Comparison of ENCODE assay signal across 12 mouse cellular contexts in genomic region chr7:64725967-64726695, GRCm38 (mm10).
DNase-seq lines count a peak whose midpoint lies in the region; ATAC-seq lines count a peak whose summit lies in the region.
"Had no signal": no experiment of that assay in that cellular context is flagged by ENCODE, and none has a peak within 500 bp of the region (broad histone marks: within the 10 kb centered on the region; RNA-seq: fewer than 3 reads in every experiment).

No protein-coding gene starts in this region.

- H3K27ac ChIP-seq in hindbrain, embryonic 13.5 days: peak overlapping the region; percentile 67
- no peak overlapping the region for H3K27ac ChIP-seq in hindbrain, embryonic 11.5 days (ENCODE audit: low read depth, low read length)
- H3K27ac ChIP-seq in intestine, embryonic 16.5 days (ENCODE audit: low read length): no peak overlapping the region
- H3K27ac ChIP-seq: gastrocnemius, adult 2 months; heart, adult 2 months had no signal

- no peaks in the 10 kb centered on the region for H3K27me3 ChIP-seq in hindbrain, embryonic 13.5 days
- H3K27me3 ChIP-seq in hindbrain, embryonic 11.5 days (ENCODE audit: control insufficient read depth, insufficient read depth, low read length): no peaks in the 10 kb centered on the region
- no peaks in the 10 kb centered on the region for H3K27me3 ChIP-seq in intestine, embryonic 16.5 days (replicated peaks; ENCODE audit: control insufficient read depth, insufficient read depth, low read length)

- H3K4me2 ChIP-seq in hindbrain, embryonic 13.5 days: no peak overlapping the region
- no peak overlapping the region for H3K4me2 ChIP-seq in hindbrain, embryonic 11.5 days (replicated peaks; ENCODE audit: low read depth, low read length)
- no peak overlapping the region for H3K4me2 ChIP-seq in intestine, embryonic 16.5 days (ENCODE audit: low read depth, low read length)
- H3K4me2 ChIP-seq: lung, embryonic 14.5 days had no signal

- ATAC-seq in hindbrain, embryonic 13.5 days (ENCODE audit: low FRiP score): 0 out of 2 replicates have a peak, but pooled peaks have one; percentile 25
- ATAC-seq in hindbrain, embryonic 11.5 days (ENCODE audit: low FRiP score): no peak
- ATAC-seq in intestine, embryonic 16.5 days: no peak

- DNase-seq in adrenal gland, postnatal 10 days: peak; percentile 65
- no peak for DNase-seq in adrenal gland, postnatal 4 days (ENCODE audit: low spot score in 2 of 2)
- no peak for DNase-seq in hindbrain, embryonic 11.5 days (ENCODE audit: low spot score)
- DNase-seq in right cerebral cortex, postnatal 10 days (ENCODE audit: low spot score in 2 of 2): peak; percentile 79 to 81
- no peak for DNase-seq in right cerebral cortex, adult 18-20 months
- DNase-seq in kidney, postnatal 14 days: no peak
- DNase-seq: gastrocnemius, adult 2 months; heart, adult 2 months; kidney, adult 2 months; lung, embryonic 14.5 days had no signal

- H3K4me1 ChIP-seq in hindbrain, embryonic 13.5 days (replicated peaks): peaks cover 29% of the 10 kb centered on the region
- no peaks in the 10 kb centered on the region for H3K4me1 ChIP-seq in hindbrain, embryonic 11.5 days (replicated peaks; ENCODE audit: control insufficient read depth, insufficient read depth, low read length)
- no peaks in the 10 kb centered on the region for H3K4me1 ChIP-seq in intestine, embryonic 16.5 days (ENCODE audit: control insufficient read depth, insufficient read depth, low read length)

- whole genome bisulfite sequencing in hindbrain, embryonic 13.5 days: 65% methylated on average over 6 of the region's 6 CpGs
- 77% methylated on average over 6 of the region's 6 CpGs for WGBS in hindbrain, embryonic 11.5 days
- 82% methylated on average over 6 of the region's 6 CpGs for WGBS in intestine, embryonic 16.5 days

- no peak overlapping the region for H3K9ac ChIP-seq in hindbrain, embryonic 13.5 days
- H3K9ac ChIP-seq in hindbrain, embryonic 11.5 days (ENCODE audit: low read depth, low read length): no peak overlapping the region
- H3K9ac ChIP-seq in intestine, embryonic 16.5 days (ENCODE audit: low read depth, low read length): no peak overlapping the region
- H3K9ac ChIP-seq: lung, embryonic 14.5 days had no signal

- no peaks in the 10 kb centered on the region for H3K9me3 ChIP-seq in hindbrain, embryonic 13.5 days
- H3K9me3 ChIP-seq in hindbrain, embryonic 11.5 days (ENCODE audit: control insufficient read depth, low read length): no peaks in the 10 kb centered on the region
- H3K9me3 ChIP-seq in intestine, embryonic 16.5 days (ENCODE audit: control insufficient read depth, low read length): no peaks in the 10 kb centered on the region

- H3K36me3 ChIP-seq in hindbrain, embryonic 13.5 days: no peaks in the 10 kb centered on the region
- no peaks in the 10 kb centered on the region for H3K36me3 ChIP-seq in hindbrain, embryonic 11.5 days (ENCODE audit: control insufficient read depth, insufficient read depth, low read length)
- no peaks in the 10 kb centered on the region for H3K36me3 ChIP-seq in intestine, embryonic 16.5 days (ENCODE audit: control insufficient read depth, insufficient read depth, low read length)

- H3K4me3 ChIP-seq in hindbrain, embryonic 13.5 days: no peak overlapping the region
- no peak overlapping the region for H3K4me3 ChIP-seq in hindbrain, embryonic 11.5 days (ENCODE audit: low read depth, low read length)
- H3K4me3 ChIP-seq in intestine, embryonic 16.5 days (ENCODE audit: low read length): no peak overlapping the region
- H3K4me3 ChIP-seq: gastrocnemius, adult 2 months; heart, adult 2 months had no signal

Comparison
In these comparisons a context has a peak if more than half of its experiments do, and no peak if none do; other contexts are left out.
1. DNase-seq: peak in adrenal gland, postnatal 10 days (single experiment) and right cerebral cortex, postnatal 10 days (2 of 2); none in adrenal gland, postnatal 4 days (0 of 2), hindbrain, embryonic 11.5 days (single experiment), right cerebral cortex, adult 18-20 months (single experiment) and kidney, postnatal 14 days (single experiment).